Mouse (Mus musculus): ENCODE data around the gene Zfp27. TPM values are rescaled to one million over a fixed set of nuclear protein-coding genes. Genes with fewer than 3 reads are reported as not detected.
A peak's percentile ranks its signal among the peaks of the same experiment; 100 is the strongest.

Gene Zfp27
- polyA plus RNA-seq, 1 experiment from 2014 or later: 17.0 TPM

- no peaks in the 10 kb centered on the region for H3K9me3 ChIP-seq
- no peaks in the 10 kb centered on the region for H3K27me3 ChIP-seq
- no peak overlapping the region for H3K27ac ChIP-seq (replicated peaks)
- peaks cover 33% of the 10 kb centered on the region for H3K36me3 ChIP-seq
- no peaks in the 10 kb centered on the region for H3K4me1 ChIP-seq
- 84% methylated on average over 4 of the region's 4 CpGs for WGBS
- no peak overlapping the region for H3K4me2 ChIP-seq (replicated peaks)
- H3K4me3 ChIP-seq: no peak overlapping the region
- no peak for ATAC-seq (replicated peaks)
- H3K9ac ChIP-seq (replicated peaks): no peak overlapping the region
Observed at GRCm38 (mm10) chr7:29918062-29918453, 11.7 kb upstream of the Zfp27 start.

GRCm38 (mm10) chr7:29917371-29918061, 11.1 kb upstream of the Zfp27 start:
- no peak overlapping the region for H3K27ac ChIP-seq (replicated peaks)

DNA sequence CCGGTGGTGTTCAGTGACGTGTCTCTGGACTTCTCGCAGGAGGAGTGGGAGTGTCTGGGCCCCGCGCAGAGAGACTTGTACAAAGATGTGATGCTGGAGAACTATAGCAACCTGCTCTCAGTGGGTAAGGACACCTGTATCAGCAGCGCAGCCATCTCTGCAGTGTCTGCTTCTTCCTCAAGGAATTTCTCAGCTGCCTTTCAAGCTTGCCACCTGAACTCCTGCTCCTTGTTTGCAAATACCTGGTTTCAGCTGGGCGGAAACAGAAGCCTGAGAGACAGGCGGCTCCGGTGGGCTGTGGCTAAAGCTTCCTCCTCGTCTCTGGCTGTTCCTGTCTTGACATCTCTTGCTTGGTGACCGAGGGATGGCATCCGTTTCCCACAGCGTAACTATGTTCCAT, 5.8 kb upstream of the Zfp27 start:
- no peak overlapping the region for H3K4me2 ChIP-seq (replicated peaks)
- no peaks in the 10 kb centered on the region for H3K27me3 ChIP-seq
- no peak overlapping the region for H3K27ac ChIP-seq (replicated peaks)
- WGBS: 95% methylated on average over 13 of the region's 13 CpGs
- peaks cover 28% of the 10 kb centered on the region for H3K4me1 ChIP-seq
- no peak for ATAC-seq (replicated peaks)
- peaks cover 44% of the 10 kb centered on the region for H3K36me3 ChIP-seq
- H3K9me3 ChIP-seq: no peaks in the 10 kb centered on the region
- H3K4me3 ChIP-seq: no peak overlapping the region
- no peak overlapping the region for H3K9ac ChIP-seq (replicated peaks)

More at GRCm38 (mm10) chr7:29917371-29918061, 11.1 kb upstream of the Zfp27 start:
- H3K9me3 ChIP-seq: no peaks in the 10 kb centered on the region
- H3K36me3 ChIP-seq: peaks cover 37% of the 10 kb centered on the region
- WGBS: 80% methylated on average over 6 of the region's 6 CpGs
- ATAC-seq (replicated peaks): no peak
- no peaks in the 10 kb centered on the region for H3K4me1 ChIP-seq
- H3K4me2 ChIP-seq (replicated peaks): no peak overlapping the region
- no peak overlapping the region for H3K4me3 ChIP-seq
- H3K9ac ChIP-seq (replicated peaks): no peak overlapping the region
- no peaks in the 10 kb centered on the region for H3K27me3 ChIP-seq

- 43% methylated on average over 2 of the region's 2 CpGs for WGBS
Observed at GRCm38 (mm10) chr7:29910252-29910651, 3.9 kb upstream of the Zfp27 start.

GRCm38 (mm10) chr7:29908130-29908950, 2.0 kb upstream of the Zfp27 start, which contains the start of gene Zfp383:
Zfp383 (plus strand) TSS chr7:29908223.
- H3K27me3 ChIP-seq: no peaks in the 10 kb centered on the region
- H3K27ac ChIP-seq (replicated peaks): peak within 1 kb of the TSS; percentile 99
- H3K4me1 ChIP-seq: peaks cover 39% of the 10 kb centered on the region
- H3K9me3 ChIP-seq: no peaks in the 10 kb centered on the region
- peak within 1 kb of the TSS; percentile 66 for H3K4me2 ChIP-seq (replicated peaks)
- under 1% methylated on average over 33 of the region's 33 CpGs for WGBS
- peaks cover 20% of the 10 kb centered on the region for H3K36me3 ChIP-seq
- peak; percentile 88 for ATAC-seq (replicated peaks)
- H3K9ac ChIP-seq (replicated peaks): peak within 1 kb of the TSS; percentile 79
- peak within 1 kb of the TSS; percentile 93 for H3K4me3 ChIP-seq

More at GRCm38 (mm10) chr7:29910252-29910651, 3.9 kb upstream of the Zfp27 start:
- ATAC-seq (replicated peaks): no peak
- H3K27me3 ChIP-seq: no peaks in the 10 kb centered on the region
- no peak overlapping the region for H3K27ac ChIP-seq (replicated peaks)
- 0 out of 2 replicates have a peak overlapping the region, but pooled peaks have one; percentile 55 for H3K4me2 ChIP-seq (replicated peaks)
- H3K9ac ChIP-seq (replicated peaks): no peak overlapping the region
- no peak overlapping the region for H3K4me3 ChIP-seq
- H3K9me3 ChIP-seq: no peaks in the 10 kb centered on the region
- H3K4me1 ChIP-seq: peaks cover 35% of the 10 kb centered on the region
- peaks cover 36% of the 10 kb centered on the region for H3K36me3 ChIP-seq

GRCm38 (mm10) chr7:29907206-29907605, 834 bp upstream of the Zfp27 start:
- Histone ChIP-seq H3K27ac (replicated peaks) (peak overlapping the region; percentile 99), H3K4me2 (replicated peaks) (peak overlapping the region; percentile 66), H3K4me3 (no peak overlapping the region; the same call in 1 of the 2 replicates), H3K9ac (replicated peaks) (0 out of 2 replicates have a peak overlapping the region, but pooled peaks have one; percentile 79), H3K4me1 (peaks cover 39% of the 10 kb centered on the region), H3K27me3 (no peaks in the 10 kb centered on the region), H3K36me3 (peaks cover 20% of the 10 kb centered on the region; the same call in 1 of the 2 replicates), H3K9me3 (no peaks in the 10 kb centered on the region)
- no peak for ATAC-seq (replicated peaks)
- 89% methylated on average over 5 of the region's 5 CpGs for WGBS

- 10% methylated on average over 8 of the region's 8 CpGs for WGBS
- no peak for ATAC-seq (replicated peaks)
- Histone ChIP-seq H3K9me3 (no peaks in the 10 kb centered on the region), H3K27ac (replicated peaks) (peak overlapping the region; percentile 99), H3K4me1 (peaks cover 39% of the 10 kb centered on the region), H3K4me2 (replicated peaks) (peak overlapping the region; percentile 66), H3K4me3 (peak overlapping the region; percentile 71), H3K9ac (replicated peaks) (peak overlapping the region; percentile 79), H3K27me3 (no peaks in the 10 kb centered on the region), H3K36me3 (peaks cover 16% of the 10 kb centered on the region)
Observed at GRCm38 (mm10) chr7:29906682-29907058, 298 bp upstream of the Zfp27 start.

GRCm38 (mm10) chr7:29904101-29904500, 2.3 kb downstream of the Zfp27 start:
- Histone ChIP-seq H3K4me1 (peaks cover 19% of the 10 kb centered on the region), H3K9me3 (no peaks in the 10 kb centered on the region), H3K9ac (replicated peaks) (no peak overlapping the region), H3K27ac (replicated peaks) (no peak overlapping the region), H3K36me3 (peaks cover 36% of the 10 kb centered on the region), H3K27me3 (no peaks in the 10 kb centered on the region), H3K4me2 (replicated peaks) (no peak overlapping the region), H3K4me3 (no peak overlapping the region)
- ATAC-seq (replicated peaks): no peak
- 94% methylated on average over 4 of the region's 4 CpGs for WGBS

GRCm38 (mm10) chr7:29898351-29898750, 8.0 kb downstream of the Zfp27 start:
- Histone ChIP-seq H3K9me3 (peaks cover 18% of the 10 kb centered on the region), H3K4me1 (no peaks in the 10 kb centered on the region), H3K4me2 (replicated peaks) (no peak overlapping the region), H3K4me3 (no peak overlapping the region), H3K27me3 (no peaks in the 10 kb centered on the region), H3K36me3 (peaks cover 88% of the 10 kb centered on the region), H3K9ac (replicated peaks) (no peak overlapping the region), H3K27ac (replicated peaks) (no peak overlapping the region)
- WGBS: 92% methylated on average over 4 of the region's 4 CpGs
- no peak for ATAC-seq (replicated peaks)

DNA sequence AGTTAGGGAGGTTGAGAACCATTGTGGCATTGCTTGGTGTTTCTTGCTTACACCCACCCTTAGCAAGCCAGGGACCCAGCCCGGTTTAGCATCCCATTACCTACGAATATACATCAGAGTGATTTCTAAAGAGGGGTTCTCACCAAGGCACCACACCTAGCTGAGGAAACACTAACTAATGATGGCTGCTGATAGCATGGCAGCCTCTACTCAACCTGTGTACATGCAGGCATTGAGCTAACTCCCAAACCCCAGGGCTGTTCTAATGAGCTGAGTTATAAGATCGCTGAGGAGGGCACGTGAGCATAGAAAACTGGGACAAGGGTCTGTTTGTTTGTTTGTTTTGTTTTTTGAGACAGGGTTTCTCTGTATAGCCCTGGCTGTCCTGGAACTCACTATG, 13.6 kb downstream of the Zfp27 start:
- peaks cover 82% of the 10 kb centered on the region for H3K36me3 ChIP-seq
- H3K4me2 ChIP-seq (replicated peaks): no peak overlapping the region
- peaks cover 21% of the 10 kb centered on the region for H3K9me3 ChIP-seq
- H3K27me3 ChIP-seq: no peaks in the 10 kb centered on the region
- no peak overlapping the region for H3K4me3 ChIP-seq
- 97% methylated on average over 4 of the region's 4 CpGs for WGBS
- H3K9ac ChIP-seq (replicated peaks): no peak overlapping the region
- H3K4me1 ChIP-seq: no peaks in the 10 kb centered on the region
- no peak overlapping the region for H3K27ac ChIP-seq (replicated peaks)
- ATAC-seq (replicated peaks): no peak

GRCm38 (mm10) chr7:29890501-29890900, 15.9 kb downstream of the Zfp27 start:
- H3K36me3 ChIP-seq: peaks cover 60% of the 10 kb centered on the region
- H3K27me3 ChIP-seq: no peaks in the 10 kb centered on the region
- no peak overlapping the region for H3K4me3 ChIP-seq
- H3K9ac ChIP-seq (replicated peaks): no peak overlapping the region
- ATAC-seq (replicated peaks): no peak
- H3K9me3 ChIP-seq: peaks cover 31% of the 10 kb centered on the region
- H3K27ac ChIP-seq (replicated peaks): no peak overlapping the region
- 97% methylated on average over 7 of the region's 7 CpGs for WGBS
- H3K4me1 ChIP-seq: no peaks in the 10 kb centered on the region
- H3K4me2 ChIP-seq (replicated peaks): no peak overlapping the region

DNA sequence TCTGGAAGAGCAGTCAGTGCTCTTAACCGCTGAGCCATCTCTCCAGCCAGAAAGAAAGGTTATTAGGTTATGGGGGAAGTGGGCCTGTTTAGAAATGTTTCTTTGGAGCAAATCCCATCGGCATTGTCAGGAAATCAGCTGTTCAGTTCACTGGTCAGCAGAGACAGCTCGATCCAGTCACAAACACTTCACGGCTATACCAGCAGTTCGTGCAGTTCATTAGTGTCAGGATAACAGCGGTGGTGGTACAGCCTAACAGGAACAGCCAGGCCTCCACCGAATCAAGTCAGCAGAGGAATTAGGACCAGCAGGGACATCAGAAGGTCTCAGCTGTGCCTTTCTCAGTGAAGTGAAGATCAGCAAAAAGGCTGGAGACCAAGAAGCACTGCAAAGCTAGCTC, 25.5 kb downstream of the Zfp27 start:
- Histone ChIP-seq H3K4me1 (no peaks in the 10 kb centered on the region), H3K4me3 (no peak overlapping the region), H3K9ac (replicated peaks) (no peak overlapping the region), H3K9me3 (peaks cover 15% of the 10 kb centered on the region; the same call in 1 of the 2 replicates), H3K27ac (replicated peaks) (no peak overlapping the region), H3K27me3 (no peaks in the 10 kb centered on the region), H3K4me2 (replicated peaks) (no peak overlapping the region), H3K36me3 (peaks cover 21% of the 10 kb centered on the region)
- 91% methylated on average over 7 of the region's 7 CpGs for WGBS
- no peak for ATAC-seq (replicated peaks)
